Mouse (Mus musculus): ENCODE results near the gene Ablim1. TPM values are rescaled to one million over a fixed set of nuclear protein-coding genes. Genes with fewer than 3 reads are reported as not detected.

Ablim1 gene
- polyA plus RNA-seq, 2 experiments, result 3.0 to 4.7 TPM

DNA sequence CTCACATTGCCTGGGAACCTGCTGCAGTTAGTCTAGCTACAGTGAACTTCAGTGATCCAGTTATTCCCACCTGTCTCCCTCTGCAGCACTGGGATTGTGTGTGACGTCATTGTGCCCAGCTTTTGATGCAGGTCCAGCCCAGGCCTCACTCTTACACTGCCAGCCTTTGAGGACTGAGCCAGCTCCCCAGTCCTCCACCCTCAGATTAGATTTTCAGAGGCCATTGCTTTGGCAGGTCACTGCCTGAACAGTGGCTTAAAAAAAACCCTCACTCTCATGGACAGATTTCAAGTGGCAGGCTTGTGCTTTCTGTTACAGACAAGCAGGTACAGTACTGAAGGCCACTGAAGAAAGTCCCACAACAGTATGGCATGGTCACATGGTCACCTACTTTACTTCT lies 30.0 kb upstream of the Ablim1 start:
- Histone ChIP-seq H3K9me3 (ENCODE audit: control insufficient read depth, low read length) (no peaks in the 10 kb centered on the region; the same call in 1 of the 2 replicates), H3K36me3 (replicated peaks; ENCODE audit: control insufficient read depth, insufficient read depth, low read depth) (no peaks in the 10 kb centered on the region), H3K4me2 (ENCODE audit: low read depth) (no peak overlapping the region), H3K4me3 (ENCODE audit: insufficient read depth in 1 of 2, low read depth in 2 of 2, low read length in 2 of 2) (no peak overlapping the region), H3K9ac (replicated peaks) (no peak overlapping the region), H3K27ac (no peak overlapping the region), H3K27me3 (ENCODE audit: control insufficient read depth, insufficient read depth, low read length) (no peaks in the 10 kb centered on the region), H3K4me1 (replicated peaks; ENCODE audit: control insufficient read depth in 2 of 2, insufficient read depth in 2 of 2, low read length in 1 of 2) (peaks cover 0 to 2% of the 10 kb centered on the region in 2 experiments; a peak in 1 of 4 replicates)
- TF ChIP-seq EP300 (IDR thresholded peaks at IDR 0.05; ENCODE audit: low read depth), result no peak
- no peak for TF ChIP-seq CTCF (IDR thresholded peaks at IDR 0.05; ENCODE audit: low read depth)
- 67% methylated on average over 1 of the region's 1 CpGs for WGBS (ENCODE audit: insufficient replicate concordance)
- DNase-seq (ENCODE audit: low read depth in 3 of 3, low spot score in 3 of 3) (no peak), ATAC-seq (ENCODE audit: insufficient read depth) (no peak)

DNA sequence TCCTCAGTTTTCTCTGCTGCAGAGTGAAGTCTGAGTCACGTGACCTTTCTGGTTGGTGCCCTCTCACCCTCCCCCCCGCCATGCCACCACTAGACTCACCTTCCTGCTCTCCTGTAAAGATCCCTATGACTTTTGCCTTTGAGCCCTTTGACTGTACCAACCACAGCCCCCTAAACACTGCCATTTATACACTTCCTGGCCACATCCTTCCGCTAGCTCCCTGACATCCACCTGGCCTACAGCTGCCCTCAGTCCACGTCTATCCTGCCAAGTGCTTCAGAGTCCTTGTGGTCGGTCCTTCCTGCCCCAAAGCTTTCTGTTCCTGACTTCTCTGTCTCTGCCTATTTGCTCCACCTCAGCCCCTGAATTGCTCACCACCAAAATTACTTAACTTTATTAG lies 29.1 kb upstream of the Ablim1 start:
- Histone ChIP-seq H3K27me3 (ENCODE audit: control insufficient read depth, insufficient read depth, low read length) (no peaks in the 10 kb centered on the region), H3K9ac (replicated peaks) (no peak overlapping the region), H3K9me3 (ENCODE audit: control insufficient read depth, low read length) (no peaks in the 10 kb centered on the region; the same call in 1 of the 2 replicates), H3K4me1 (replicated peaks; ENCODE audit: control insufficient read depth in 2 of 2, insufficient read depth in 2 of 2, low read length in 1 of 2) (peaks cover 0 to 2% of the 10 kb centered on the region in 2 experiments; a peak in 1 of 4 replicates), H3K4me3 (ENCODE audit: insufficient read depth in 1 of 2, low read depth in 2 of 2, low read length in 2 of 2) (no peak overlapping the region), H3K36me3 (replicated peaks; ENCODE audit: control insufficient read depth, insufficient read depth, low read depth) (no peaks in the 10 kb centered on the region), H3K4me2 (ENCODE audit: low read depth) (no peak overlapping the region), H3K27ac (no peak overlapping the region)
- TF ChIP-seq CTCF (IDR thresholded peaks at IDR 0.05; ENCODE audit: low read depth), result no peak
- no peak for TF ChIP-seq EP300 (IDR thresholded peaks at IDR 0.05; ENCODE audit: low read depth)
- 26% methylated on average over 5 of the region's 5 CpGs for WGBS (ENCODE audit: insufficient replicate concordance)
- no peak for DNase-seq (ENCODE audit: low read depth in 3 of 3, low spot score in 3 of 3)
- no peak for ATAC-seq (ENCODE audit: insufficient read depth)

- WGBS (ENCODE audit: insufficient replicate concordance), result 54% methylated on average over 8 of the region's 8 CpGs
- ATAC-seq (ENCODE audit: insufficient read depth), result no peak
- DNase-seq (ENCODE audit: low read depth in 3 of 3, low spot score in 3 of 3), result no peak
- Histone ChIP-seq H3K9ac (replicated peaks) (no peak overlapping the region), H3K36me3 (replicated peaks; ENCODE audit: control insufficient read depth, insufficient read depth, low read depth) (no peaks in the 10 kb centered on the region), H3K27me3 (ENCODE audit: control insufficient read depth, insufficient read depth, low read length) (no peaks in the 10 kb centered on the region), H3K4me3 (ENCODE audit: insufficient read depth in 1 of 2, low read depth in 2 of 2, low read length in 2 of 2) (no peak overlapping the region), H3K4me2 (ENCODE audit: low read depth) (no peak overlapping the region), H3K27ac (no peak overlapping the region), H3K4me1 (replicated peaks; ENCODE audit: control insufficient read depth in 2 of 2, insufficient read depth in 2 of 2, low read length in 1 of 2) (peaks cover 0 to 2% of the 10 kb centered on the region in 2 experiments; a peak in 1 of 4 replicates), H3K9me3 (ENCODE audit: control insufficient read depth, low read length) (no peaks in the 10 kb centered on the region)
- no peak for TF ChIP-seq EP300 (IDR thresholded peaks at IDR 0.05; ENCODE audit: low read depth)
- TF ChIP-seq CTCF (IDR thresholded peaks at IDR 0.05; ENCODE audit: low read depth), result no peak
These were observed 26.4 kb upstream of the Ablim1 start for GRCm38 (mm10) chr19:57340900-57341742.

- H3K4me2 ChIP-seq (ENCODE audit: low read depth), result no peak overlapping the region
- H3K27me3 ChIP-seq (ENCODE audit: control insufficient read depth, insufficient read depth, low read length), result no peaks in the 10 kb centered on the region
- no peak for ATAC-seq (ENCODE audit: insufficient read depth)
- peaks cover 0 to 2% of the 10 kb centered on the region in 2 experiments; a peak in 1 of 4 replicates for H3K4me1 ChIP-seq (replicated peaks; ENCODE audit: control insufficient read depth in 2 of 2, insufficient read depth in 2 of 2, low read length in 1 of 2)
- no peaks in the 10 kb centered on the region for H3K9me3 ChIP-seq (ENCODE audit: control insufficient read depth, low read length)
- H3K4me3 ChIP-seq (ENCODE audit: insufficient read depth in 1 of 2, low read depth in 2 of 2, low read length in 2 of 2), result no peak overlapping the region
- no peaks in the 10 kb centered on the region for H3K36me3 ChIP-seq (replicated peaks; ENCODE audit: control insufficient read depth, insufficient read depth, low read depth)
- no peak overlapping the region for H3K9ac ChIP-seq (replicated peaks)
- H3K27ac ChIP-seq, result no peak overlapping the region
- TF ChIP-seq EP300 (IDR thresholded peaks at IDR 0.05; ENCODE audit: low read depth), result no peak
- WGBS (ENCODE audit: insufficient replicate concordance), result 62% methylated on average over 13 of the region's 13 CpGs
- DNase-seq (ENCODE audit: low read depth in 3 of 3, low spot score in 3 of 3), result no peak
These were observed 24.7 kb upstream of the Ablim1 start for GRCm38 (mm10) chr19:57339281-57339864.

DNA sequence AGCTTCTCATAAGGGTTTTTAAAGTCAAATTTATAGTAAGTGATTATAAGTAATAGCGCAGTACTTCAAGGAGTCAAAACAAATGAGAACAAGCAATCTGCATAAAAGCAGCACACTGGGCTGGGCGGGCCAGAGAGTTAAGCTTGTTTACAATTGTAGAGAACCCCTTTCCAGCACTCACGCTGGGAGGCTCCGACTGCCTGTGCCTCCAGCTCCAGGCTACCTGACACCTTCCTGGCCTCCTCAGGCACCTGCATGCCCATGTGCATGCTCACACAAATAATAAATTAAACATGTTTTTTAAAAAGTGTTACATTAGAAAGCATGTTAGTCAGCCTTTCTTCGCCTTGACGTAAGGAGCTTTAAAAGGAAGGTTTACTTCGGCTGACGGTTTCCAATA lies 20.4 kb upstream of the Ablim1 start:
- DNase-seq (ENCODE audit: low read depth in 3 of 3, low spot score in 3 of 3), result no peak
- no peak for ATAC-seq (ENCODE audit: insufficient read depth)
- Histone ChIP-seq H3K4me2 (ENCODE audit: low read depth) (no peak overlapping the region), H3K4me1 (replicated peaks; ENCODE audit: control insufficient read depth in 2 of 2, insufficient read depth in 2 of 2, low read length in 1 of 2) (no peaks in the 10 kb centered on the region), H3K9me3 (ENCODE audit: control insufficient read depth, low read length) (no peaks in the 10 kb centered on the region), H3K27me3 (ENCODE audit: control insufficient read depth, insufficient read depth, low read length) (no peaks in the 10 kb centered on the region), H3K36me3 (replicated peaks; ENCODE audit: control insufficient read depth, insufficient read depth, low read depth) (no peaks in the 10 kb centered on the region), H3K4me3 (ENCODE audit: insufficient read depth in 1 of 2, low read depth in 2 of 2, low read length in 2 of 2) (no peak overlapping the region), H3K9ac (replicated peaks) (no peak overlapping the region), H3K27ac (no peak overlapping the region)
- 68% methylated on average over 8 of the region's 8 CpGs for WGBS (ENCODE audit: insufficient replicate concordance)
- no peak for TF ChIP-seq CTCF (IDR thresholded peaks at IDR 0.05; ENCODE audit: low read depth)
- TF ChIP-seq EP300 (IDR thresholded peaks at IDR 0.05; ENCODE audit: low read depth), result no peak
